Mouse (Mus musculus): Measurements from ENCODE around the gene Zfp518a.

DNA sequence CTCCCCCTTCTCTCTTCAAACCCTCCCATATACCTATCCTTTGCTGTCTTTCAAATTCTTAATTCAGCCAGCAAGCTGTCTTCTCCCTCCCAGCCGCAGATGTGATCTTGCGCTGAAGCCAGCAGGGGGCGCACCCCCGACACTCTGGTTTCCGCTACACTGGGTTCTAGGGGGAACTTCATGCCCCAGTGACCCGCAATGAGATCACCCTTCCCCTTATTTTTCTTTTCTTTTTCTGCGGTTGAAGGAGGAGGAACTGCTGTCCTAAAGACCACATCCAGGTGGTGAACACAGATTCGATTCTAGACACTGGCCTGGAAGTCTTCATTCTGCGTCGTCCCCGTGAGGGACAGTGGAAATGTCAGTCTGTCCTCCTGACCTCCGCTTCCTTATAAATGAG, 68.5 kb downstream of the Zfp518a start:
- TF ChIP-seq BHLHE40 (IDR thresholded peaks at IDR 0.05; ENCODE audit: borderline replicate concordance, low read depth, low read length) = no peak
- TF ChIP-seq UBTF (IDR thresholded peaks at IDR 0.05; ENCODE audit: borderline replicate concordance, insufficient read depth, low read depth, low read length) = no peak
- no peak for TF ChIP-seq USF1 (IDR thresholded peaks at IDR 0.05; ENCODE audit: low read depth, low read length)
- TF ChIP-seq POLR2A (IDR thresholded peaks at IDR 0.05; ENCODE audit: control insufficient read depth in 1 of 2, insufficient read depth in 1 of 2, low read depth in 1 of 2, low read length in 2 of 2, poor library complexity in 1 of 2) = no peak
- TF ChIP-seq EP300 (IDR thresholded peaks at IDR 0.05; ENCODE audit: low read depth in 1 of 2, low read length in 2 of 2) = no peak
- no peak for TF ChIP-seq E2F4 (IDR thresholded peaks at IDR 0.05; ENCODE audit: borderline replicate concordance, low read depth, low read length)
- no peak for TF ChIP-seq CHD2 (IDR thresholded peaks at IDR 0.05; ENCODE audit: low read length)
- TF ChIP-seq TBP (IDR thresholded peaks at IDR 0.05; ENCODE audit: low read depth, low read length) = no peak
- no peak for TF ChIP-seq USF2 (IDR thresholded peaks at IDR 0.05; ENCODE audit: borderline replicate concordance in 1 of 2, insufficient read depth in 1 of 2, low read depth in 1 of 2, low read length in 2 of 2)
